Mouse (Mus musculus) lung, postnatal 4 days (tissue): ENCODE data around the gene Eml3.
A peak's percentile ranks its signal among the peaks of the same experiment; 100 is the strongest.
"Not testable (repeated sequence)": the region's sequence is repeated elsewhere in the genome, so short reads cannot be mapped to it uniquely, and the experiment has no call there.

Experiments used
- DNase-seq, 2 experiments: peaks; one replicate each; pipeline ENCODE4 v3.0.0; 2021

Gene Eml3

GRCm38 (mm10) chr19:8953135-8954039 is 24.0 kb downstream of the Eml3 start, which contains the start of gene Tut1:
Tut1 (plus strand) TSS chr19:8953847.
- DNase-seq = peak; percentile 90 to 95

GRCm38 (mm10) chr19:8954171-8954570 is 24.8 kb downstream of the Eml3 start:
- DNase-seq = no peak

GRCm38 (mm10) chr19:8962256-8962655 is 32.9 kb downstream of the Eml3 start:
- DNase-seq = peak in 1 of 2 experiments; percentile 10

- no peak for DNase-seq
Measured at GRCm38 (mm10) chr19:8965075-8965474, 35.7 kb downstream of the Eml3 start.

- DNase-seq = peak in 1 of 2 experiments; percentile 62
Measured at GRCm38 (mm10) chr19:8965771-8966170, 36.4 kb downstream of the Eml3 start.

- no peak for DNase-seq
Measured at GRCm38 (mm10) chr19:8966198-8966589, 36.8 kb downstream of the Eml3 start.

GRCm38 (mm10) chr19:8966590-8967372 is 37.4 kb downstream of the Eml3 start, which contains the start of gene Eef1g:
Eef1g (plus strand) TSS chr19:8967041.
- peak; percentile 99 to 100 for DNase-seq

GRCm38 (mm10) chr19:8967373-8967743 is 38.0 kb downstream of the Eml3 start:
- no peak for DNase-seq

- no peak for DNase-seq
Measured at GRCm38 (mm10) chr19:8967893-8968292, 38.5 kb downstream of the Eml3 start.

GRCm38 (mm10) chr19:8972491-8972890 is 43.1 kb downstream of the Eml3 start:
- not testable (repeated sequence) for DNase-seq

- no peak for DNase-seq
Measured at GRCm38 (mm10) chr19:8974638-8975037, 45.3 kb downstream of the Eml3 start.

GRCm38 (mm10) chr19:8975491-8975890 is 46.1 kb downstream of the Eml3 start:
- no peak for DNase-seq

GRCm38 (mm10) chr19:8976535-8976934 is 47.2 kb downstream of the Eml3 start:
- peak; percentile 66 to 70 for DNase-seq

- DNase-seq = peak; percentile 57 to 59
Measured at GRCm38 (mm10) chr19:8980771-8981170, 51.4 kb downstream of the Eml3 start.

GRCm38 (mm10) chr19:8981450-8982168 is 52.3 kb downstream of the Eml3 start:
- no peak for DNase-seq

- peak; percentile 43 to 78 for DNase-seq
Measured at GRCm38 (mm10) chr19:8982303-8983149, 53.2 kb downstream of the Eml3 start.

- peak; percentile 67 to 73 for DNase-seq
Measured at GRCm38 (mm10) chr19:8983150-8983650, 53.8 kb downstream of the Eml3 start.

GRCm38 (mm10) chr19:8984255-8984868 is 55.0 kb downstream of the Eml3 start:
- peak; percentile 87 to 92 for DNase-seq

- DNase-seq = peak in 1 of 2 experiments; percentile 42
Measured at GRCm38 (mm10) chr19:8985891-8986290, 56.5 kb downstream of the Eml3 start.

GRCm38 (mm10) chr19:8987816-8988215 is 58.5 kb downstream of the Eml3 start:
- peak in 1 of 2 experiments; percentile 46 for DNase-seq
